Mouse (Mus musculus) G1E (cell line): ENCODE results near the gene Gon4l. TPM values are rescaled to one million over a fixed set of nuclear protein-coding genes. Genes with fewer than 3 reads are reported as not detected.

Experiments used
- ATAC-seq: 2 replicates; pipeline ENCODE4 v1.8.0; 2016; ENCODE audit warnings: mild to moderate bottlenecking; ENCODE audit not compliant: insufficient number of reproducible peaks, poor library complexity, low FRiP score, severe bottlenecking; ENCODE audit errors: extremely low read depth
- DNase-seq: peaks from one replicate; pipeline ENCODE4 v3.0.0; 2012; ENCODE audit warnings: low spot score
- H3K27me3 ChIP-seq: 2 replicates; pipeline ENCODE4 v1.6.1; 2012; ENCODE audit warnings: mild to moderate bottlenecking, low read length, inconsistent platforms; ENCODE audit not compliant: insufficient read depth
- H3K36me3 ChIP-seq: replicated peaks from 2 replicates; pipeline ENCODE3; 2012; ENCODE audit warnings: mild to moderate bottlenecking, inconsistent platforms
- H3K4me1 ChIP-seq: 2 replicates; pipeline ENCODE4 v1.6.1; 2012; ENCODE audit warnings: low read depth, low read length, inconsistent platforms, mixed read lengths; ENCODE audit not compliant: insufficient read depth
- H3K4me3 ChIP-seq: 2 replicates; pipeline ENCODE4 v1.5.1; 2012; ENCODE audit warnings: low read depth, mild to moderate bottlenecking, inconsistent platforms, low read length, moderate library complexity, mixed read lengths
- H3K9me3 ChIP-seq: replicated peaks from 2 replicates; pipeline ENCODE4 v1.6.1; 2012; ENCODE audit warnings: inconsistent platforms
- CTCF ChIP-seq: IDR thresholded peaks from 2 replicates; pipeline ENCODE4 v1.5.1; 2012; ENCODE audit warnings: low read depth, low read length, inconsistent platforms, mixed read lengths
- GATA1 ChIP-seq: IDR thresholded peaks from 2 replicates; pipeline ENCODE4 v1.6.1; 2012; ENCODE audit warnings: borderline replicate concordance, low read length, inconsistent platforms, mixed read lengths
- GATA2 ChIP-seq: IDR thresholded peaks from 2 replicates; pipeline ENCODE4 v1.6.1; 2012; ENCODE audit warnings: low read depth, low read length, inconsistent platforms, borderline replicate concordance
- POLR2AphosphoS5 ChIP-seq: IDR thresholded peaks from 2 replicates; pipeline ENCODE4 v1.6.1; 2012; ENCODE audit warnings: low read depth, low read length, inconsistent platforms; ENCODE audit not compliant: insufficient replicate concordance
- TAL1 ChIP-seq: conservative IDR thresholded peaks from 2 replicates; pipeline ENCODE4 v1.6.1; 2012; ENCODE audit warnings: low read depth, low read length, inconsistent platforms, mixed read lengths
- polyA plus RNA-seq: library from polyadenylated mRNA; stranded (reverse); fragments of >175 nt; gene quantifications from 2 replicates; pipeline ENCODE4 v1.2.3, GENCODE M21; 2012
- total RNA-seq, 2 experiments: library from RNA; stranded (forward) in 1 of 2; stranded (reverse) in 1 of 2; fragments of 200-1000 nt in 1 of 2; fragments of >200 nt in 1 of 2; fragmentation: Nextera tagmentation in 1 of 2; gene quantifications; 2 replicates each; pipeline ENCODE4 v1.2.3; 2014 to 2017

Gon4l gene
- total and polyA plus RNA-seq, 3 experiments: 18.7 to 45.1 (median 36.3) TPM

- no peak for DNase-seq
These were observed 69.8 kb downstream of the Gon4l start for GRCm38 (mm10) chr3:88904803-88905202.

GRCm38 (mm10) chr3:88905209-88905608 is 70.2 kb downstream of the Gon4l start:
- H3K9me3 ChIP-seq: no peaks in the 10 kb centered on the region
- DNase-seq (no peak), ATAC-seq (no peak)
- TF ChIP-seq POLR2AphosphoS5 (no peak), TAL1 (no peak), CTCF (no peak), GATA1 (no peak), GATA2 (no peak)
- peaks cover 99% of the 10 kb centered on the region for H3K36me3 ChIP-seq
- no peak overlapping the region for H3K4me3 ChIP-seq
- no peaks in the 10 kb centered on the region for H3K27me3 ChIP-seq
- peaks cover 20% of the 10 kb centered on the region for H3K4me1 ChIP-seq

More at GRCm38 (mm10) chr3:88904803-88905202, 69.8 kb downstream of the Gon4l start:
- Histone ChIP-seq H3K4me3 (no peak overlapping the region), H3K27me3 (no peaks in the 10 kb centered on the region), H3K36me3 (peaks cover 96% of the 10 kb centered on the region), H3K4me1 (peaks cover 18% of the 10 kb centered on the region), H3K9me3 (no peaks in the 10 kb centered on the region)
- ATAC-seq: no peak
- TF ChIP-seq CTCF: no peak

- peaks cover 99% of the 10 kb centered on the region for H3K36me3 ChIP-seq
- no peaks in the 10 kb centered on the region for H3K9me3 ChIP-seq
- no peaks in the 10 kb centered on the region for H3K27me3 ChIP-seq
- no peak overlapping the region for H3K4me3 ChIP-seq
- no peak for ATAC-seq
- H3K4me1 ChIP-seq: peaks cover 23% of the 10 kb centered on the region
- DNase-seq: no peak
- TF ChIP-seq POLR2AphosphoS5 (no peak), GATA2 (no peak), GATA1 (no peak), TAL1 (no peak), CTCF (no peak)
These were observed 70.7 kb downstream of the Gon4l start for GRCm38 (mm10) chr3:88905741-88906140.

GRCm38 (mm10) chr3:88906393-88907159 is 71.5 kb downstream of the Gon4l start:
- TF ChIP-seq CTCF (no peak), GATA2 (no peak), POLR2AphosphoS5 (no peak), TAL1 (no peak), GATA1 (no peak)
- Histone ChIP-seq H3K4me1 (peaks cover 30% of the 10 kb centered on the region), H3K4me3 (no peak overlapping the region), H3K9me3 (no peaks in the 10 kb centered on the region), H3K36me3 (peaks cover 100% of the 10 kb centered on the region), H3K27me3 (no peaks in the 10 kb centered on the region)
- ATAC-seq: no peak
- no peak for DNase-seq

- Histone ChIP-seq H3K27me3 (no peaks in the 10 kb centered on the region), H3K4me1 (peaks cover 56% of the 10 kb centered on the region), H3K4me3 (peak overlapping the region; percentile 96; the same call in 1 of the 2 replicates), H3K36me3 (peaks cover 71% of the 10 kb centered on the region), H3K9me3 (no peaks in the 10 kb centered on the region)
- DNase-seq: no peak
- ATAC-seq: no peak
- no peak for TF ChIP-seq POLR2AphosphoS5
- no peak for TF ChIP-seq TAL1
- no peak for TF ChIP-seq GATA1
- no peak for TF ChIP-seq CTCF
- no peak for TF ChIP-seq GATA2
These were observed 77.6 kb downstream of the Gon4l start for GRCm38 (mm10) chr3:88912585-88912984.

- H3K4me3 ChIP-seq: peak within 1 kb of the TSS; percentile 96
- no peaks in the 10 kb centered on the region for H3K9me3 ChIP-seq
- DNase-seq: peak; percentile 97
- no peak for TF ChIP-seq TAL1
- TF ChIP-seq GATA1: no peak
- no peak for TF ChIP-seq CTCF
- TF ChIP-seq POLR2AphosphoS5: no peak
- no peak for TF ChIP-seq GATA2
- peaks cover 68% of the 10 kb centered on the region for H3K36me3 ChIP-seq
- peaks cover 55% of the 10 kb centered on the region for H3K4me1 ChIP-seq
- peak; percentile 79 for ATAC-seq
- H3K27me3 ChIP-seq: no peaks in the 10 kb centered on the region
These were observed 78.7 kb downstream of the Gon4l start, which contains the start of gene Msto1 for GRCm38 (mm10) chr3:88913511-88914383. Gene Msto1 (minus strand): TSS chr3:88913999.
